9 mouse cellular contexts compared by ENCODE assay signal in genomic region chr6:137205662-137206400, GRCm38 (mm10). TPM values are rescaled to one million over a fixed set of nuclear protein-coding genes. Genes with fewer than 3 reads are reported as not detected.
DNase-seq lines count a peak whose midpoint lies in the region; ATAC-seq lines count a peak whose summit lies in the region.
"Had no signal": no experiment of that assay in that cellular context is flagged by ENCODE, and none has a peak within 500 bp of the region (broad histone marks: within the 10 kb centered on the region; RNA-seq: fewer than 3 reads in every experiment).

No protein-coding gene starts in this region.

- H3K4me3 ChIP-seq in kidney, embryonic 14.5 days (ENCODE audit: low read length): no peak overlapping the region
- H3K4me3 ChIP-seq in forebrain, embryonic 16.5 days (replicated peaks; ENCODE audit: low read length): no peak overlapping the region
- H3K4me3 ChIP-seq in neural tube, embryonic 14.5 days (ENCODE audit: low read depth, low read length): no peak overlapping the region
- H3K4me3 ChIP-seq: myocyte had no signal

- no peak overlapping the region for H3K27ac ChIP-seq in kidney, embryonic 14.5 days (ENCODE audit: low read depth, low read length)
- no peak overlapping the region for H3K27ac ChIP-seq in forebrain, embryonic 16.5 days (ENCODE audit: low read length)
- H3K27ac ChIP-seq in neural tube, embryonic 14.5 days (ENCODE audit: low read depth, low read length): no peak overlapping the region

- H3K36me3 ChIP-seq in kidney, embryonic 14.5 days (ENCODE audit: control insufficient read depth, insufficient read depth, low read length): no peaks in the 10 kb centered on the region
- no peaks in the 10 kb centered on the region for H3K36me3 ChIP-seq in forebrain, embryonic 16.5 days (ENCODE audit: control insufficient read depth, insufficient read depth)
- no peaks in the 10 kb centered on the region for H3K36me3 ChIP-seq in neural tube, embryonic 14.5 days (ENCODE audit: control insufficient read depth, insufficient read depth, low read length)

- H3K27me3 ChIP-seq in kidney, embryonic 14.5 days (ENCODE audit: control insufficient read depth, insufficient read depth, low read length): no peaks in the 10 kb centered on the region
- H3K27me3 ChIP-seq in forebrain, embryonic 16.5 days (replicated peaks; ENCODE audit: control insufficient read depth, insufficient read depth, low read length): no peaks in the 10 kb centered on the region
- no peaks in the 10 kb centered on the region for H3K27me3 ChIP-seq in neural tube, embryonic 14.5 days (ENCODE audit: control insufficient read depth, insufficient read depth, low read length)

- no peak overlapping the region for H3K4me2 ChIP-seq in kidney, embryonic 14.5 days (replicated peaks; ENCODE audit: low read depth, low read length)
- no peak overlapping the region for H3K4me2 ChIP-seq in forebrain, embryonic 16.5 days (ENCODE audit: low read length)
- no peak overlapping the region for H3K4me2 ChIP-seq in neural tube, embryonic 14.5 days (ENCODE audit: low read depth, low read length)

- H3K4me1 ChIP-seq in kidney, embryonic 14.5 days (ENCODE audit: control insufficient read depth, insufficient read depth, low read length): no peaks in the 10 kb centered on the region; the same call in 1 of the 2 replicates
- H3K4me1 ChIP-seq in forebrain, embryonic 16.5 days (replicated peaks; ENCODE audit: control insufficient read depth, insufficient read depth, low read length): no peaks in the 10 kb centered on the region
- H3K4me1 ChIP-seq in neural tube, embryonic 14.5 days (ENCODE audit: control insufficient read depth, insufficient read depth, low read length): no peaks in the 10 kb centered on the region

- DNase-seq in kidney, postnatal 4 days: no peak
- peak; percentile 8 for DNase-seq in thymus, postnatal 14 days
- DNase-seq in thymus, postnatal 4 days: no peak
- no peak for DNase-seq in adrenal gland, adult 8-10 months
- DNase-seq in ovary, postnatal 14 days (ENCODE audit: low spot score): no peak

- H3K9me3 ChIP-seq in kidney, embryonic 14.5 days (ENCODE audit: control insufficient read depth, low read length): 0 out of 2 replicates have a peak, but pooled peaks cover 4% of the 10 kb centered on the region
- H3K9me3 ChIP-seq in forebrain, embryonic 16.5 days (ENCODE audit: control insufficient read depth, low read length): no peaks in the 10 kb centered on the region
- no peaks in the 10 kb centered on the region for H3K9me3 ChIP-seq in neural tube, embryonic 14.5 days (ENCODE audit: control insufficient read depth, low read length)

- WGBS in kidney, embryonic 14.5 days: 63% methylated on average over 11 of the region's 11 CpGs
- WGBS in forebrain, embryonic 16.5 days: 55% methylated on average over 11 of the region's 11 CpGs
- 66% methylated on average over 11 of the region's 11 CpGs for WGBS in neural tube, embryonic 14.5 days

- no peak overlapping the region for H3K9ac ChIP-seq in kidney, embryonic 14.5 days (ENCODE audit: low read depth, low read length)
- no peak overlapping the region for H3K9ac ChIP-seq in forebrain, embryonic 16.5 days (replicated peaks; ENCODE audit: low read depth, low read length)
- H3K9ac ChIP-seq in neural tube, embryonic 14.5 days (replicated peaks; ENCODE audit: low read depth, low read length): no peak overlapping the region

- peak; percentile 44; the same call in 1 of the 2 replicates for ATAC-seq in kidney, embryonic 14.5 days (ENCODE audit: low FRiP score, low TSS enrichment)
- ATAC-seq in forebrain, embryonic 16.5 days: peak; percentile 67
- peak; percentile 52; the same call in 1 of the 2 replicates for ATAC-seq in neural tube, embryonic 14.5 days (ENCODE audit: low read depth)

RNA-seq across cellular contexts. Expression of gene Rerg, which starts 35.5 kb away (rescaled TPM):
- 8.8 and 13.2 TPM in 2 replicates for polyA plus RNA-seq in kidney, embryonic 14.5 days (2014; fragmentation: Nextera tagmentation; extraction: Ambion mirVana)
- polyA plus RNA-seq in forebrain, embryonic 16.5 days (2015; fragmentation: Nextera tagmentation; extraction: Ambion mirVana): 6.9 and 7.2 TPM in 2 replicates
- polyA plus RNA-seq in neural tube, embryonic 14.5 days (2014; fragmentation: Nextera tagmentation; extraction: Ambion mirVana): 6.6 and 8.5 TPM in 2 replicates
- 100 to 1,000 TPM; 112 to 256 (median 151) TPM for total RNA-seq in adrenal gland, adult 8-10 months (2022)

RNA-seq across cellular contexts. Expression of gene Ptpro, which starts 46.3 kb away (rescaled TPM):
- polyA plus RNA-seq in kidney, embryonic 14.5 days (2014; fragmentation: Nextera tagmentation; extraction: Ambion mirVana): 6.2 and 11.5 TPM in 2 replicates
- polyA plus RNA-seq in forebrain, embryonic 16.5 days (2015; fragmentation: Nextera tagmentation; extraction: Ambion mirVana): 61.1 and 63.5 TPM in 2 replicates
- 56.4 and 70.5 TPM in 2 replicates for polyA plus RNA-seq in neural tube, embryonic 14.5 days (2014; fragmentation: Nextera tagmentation; extraction: Ambion mirVana)
- total RNA-seq in adrenal gland, adult 8-10 months (2022): 1 to 10 TPM; 1.5 to 3.4 (median 2.2) TPM
- polyA plus RNA-seq: myocyte had no signal
